Mouse (Mus musculus) urinary bladder, postnatal 4 days (tissue): ENCODE data around the gene Maml3.

Experiments
- DNase-seq, 2 experiments: peaks; one replicate each; pipeline ENCODE4 v3.0.0; 2021 to 2022; ENCODE audit warnings: low spot score in 2 of 2

Maml3 gene

DNA sequence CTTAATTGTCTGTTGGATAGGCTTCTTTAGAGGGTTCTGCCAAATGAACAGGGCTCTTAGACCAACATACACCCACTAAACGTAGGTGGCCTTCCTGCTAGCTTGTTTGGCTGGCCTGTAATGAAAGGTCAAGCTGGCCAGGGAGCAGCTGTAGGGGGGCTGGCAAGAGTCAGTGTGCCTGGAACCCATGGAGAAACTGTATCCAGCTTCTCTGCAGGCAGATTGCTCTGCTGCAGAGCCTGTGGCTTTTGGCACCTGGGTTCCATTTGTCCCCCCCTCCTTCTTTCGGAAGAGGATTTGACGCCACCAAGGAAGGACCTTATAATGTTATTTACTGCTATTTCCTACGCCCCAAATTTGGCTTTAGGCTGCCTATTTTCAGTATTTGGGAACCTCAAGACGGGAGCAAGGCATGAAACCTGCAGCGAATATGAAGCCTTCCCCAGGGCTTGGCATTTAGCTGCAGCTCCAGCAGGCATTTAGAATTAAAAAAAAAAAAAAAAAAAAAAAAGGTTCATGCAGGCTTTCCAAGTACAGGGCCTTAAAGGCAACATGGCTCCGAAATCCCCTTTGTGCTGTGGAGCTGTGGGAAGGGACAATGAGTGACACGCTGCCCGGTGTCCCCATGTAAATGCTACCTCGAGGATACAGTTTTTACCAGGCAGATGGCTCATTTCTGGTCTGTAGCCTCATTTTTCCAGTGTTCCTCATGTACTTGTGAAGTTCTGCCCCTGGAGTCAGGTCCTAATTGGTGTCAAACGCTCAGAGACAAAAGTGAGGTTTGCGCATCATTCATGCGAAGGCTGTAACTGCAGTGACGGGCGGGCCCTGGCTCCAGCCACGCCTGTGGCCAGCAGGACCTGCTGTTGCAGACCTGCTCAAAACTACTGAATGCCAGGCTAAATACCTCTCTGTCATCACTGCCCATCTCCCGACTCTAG, 356.2 kb downstream of the Maml3 start:
- no peak for DNase-seq

DNA sequence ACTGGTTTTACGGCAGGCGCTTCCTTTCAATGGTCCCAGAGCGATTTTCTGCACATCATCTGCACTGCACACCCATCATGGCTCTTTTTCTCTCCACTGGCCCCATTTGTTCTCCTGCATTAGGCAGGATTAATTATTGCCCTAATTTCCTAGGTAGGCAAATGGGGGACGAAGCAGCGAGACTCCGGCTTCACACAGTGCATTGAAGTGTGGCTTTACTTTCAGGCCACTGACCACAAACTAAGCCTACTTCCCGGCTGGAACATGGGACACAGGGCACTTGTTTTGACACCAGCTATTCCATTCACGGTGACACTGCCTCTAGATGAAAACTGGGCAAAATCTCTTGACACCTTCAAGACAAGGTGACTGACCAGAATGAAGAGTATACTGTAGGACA, 358.1 kb downstream of the Maml3 start:
- no peak for DNase-seq

DNA sequence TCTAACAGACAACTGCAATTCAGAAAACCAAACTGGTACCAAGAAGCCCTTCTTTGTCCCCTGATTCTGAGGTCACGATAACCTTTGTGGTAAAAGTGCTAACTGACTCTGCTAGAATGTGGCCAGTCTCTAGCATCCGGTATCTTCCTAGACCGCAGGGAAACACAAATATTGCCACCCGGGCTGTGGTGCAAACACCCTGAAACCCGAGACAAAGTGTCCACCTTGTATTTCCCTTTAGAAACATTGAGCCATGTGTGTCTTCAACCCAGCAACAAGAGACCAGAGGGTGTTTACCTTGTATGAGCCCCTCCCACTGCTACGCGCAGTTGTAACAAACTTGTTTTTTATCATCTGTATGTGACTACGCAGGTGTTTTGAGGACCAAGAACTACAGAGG, 359.7 kb downstream of the Maml3 start:
- DNase-seq = no peak

DNA sequence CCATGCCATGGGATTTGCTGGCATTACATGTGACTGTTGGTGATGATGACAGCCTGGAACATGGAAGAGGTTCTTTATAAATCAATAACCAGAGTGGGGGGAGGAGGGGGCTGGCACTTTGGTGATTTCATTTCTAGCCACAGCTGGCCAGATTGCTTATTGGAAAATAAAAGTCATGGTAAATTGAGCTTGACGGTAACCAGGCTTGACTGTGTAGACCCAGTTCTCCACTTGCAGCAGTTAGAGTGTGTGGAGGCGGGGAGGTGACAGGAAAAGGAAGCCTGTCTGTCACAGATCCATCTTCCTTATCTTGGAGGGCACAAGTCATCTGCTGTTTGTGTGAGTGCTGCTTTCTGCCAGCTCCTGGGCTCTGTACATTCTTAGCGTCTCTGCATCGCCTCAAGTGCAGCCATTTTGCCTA, 360.5 kb downstream of the Maml3 start:
- no peak for DNase-seq

DNA sequence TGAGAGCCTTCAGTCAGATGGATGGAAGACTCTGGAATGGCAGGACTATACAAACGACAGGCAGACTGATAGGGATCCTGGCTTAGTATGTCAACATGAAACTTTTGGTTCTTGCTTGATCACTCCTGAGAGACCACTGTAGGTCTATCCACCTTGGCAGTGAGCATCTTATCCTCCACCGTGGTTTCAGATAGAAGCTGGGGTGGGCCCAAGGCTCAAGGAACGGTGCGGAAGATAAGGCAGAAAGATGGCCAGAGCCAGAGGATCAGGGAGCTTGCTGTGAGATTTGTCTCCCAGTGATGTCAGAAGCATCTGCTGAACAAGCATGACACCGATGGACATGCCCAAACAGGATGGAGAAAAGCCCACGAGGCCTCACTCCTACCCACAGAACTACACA, 362.5 kb downstream of the Maml3 start:
- no peak for DNase-seq

DNA sequence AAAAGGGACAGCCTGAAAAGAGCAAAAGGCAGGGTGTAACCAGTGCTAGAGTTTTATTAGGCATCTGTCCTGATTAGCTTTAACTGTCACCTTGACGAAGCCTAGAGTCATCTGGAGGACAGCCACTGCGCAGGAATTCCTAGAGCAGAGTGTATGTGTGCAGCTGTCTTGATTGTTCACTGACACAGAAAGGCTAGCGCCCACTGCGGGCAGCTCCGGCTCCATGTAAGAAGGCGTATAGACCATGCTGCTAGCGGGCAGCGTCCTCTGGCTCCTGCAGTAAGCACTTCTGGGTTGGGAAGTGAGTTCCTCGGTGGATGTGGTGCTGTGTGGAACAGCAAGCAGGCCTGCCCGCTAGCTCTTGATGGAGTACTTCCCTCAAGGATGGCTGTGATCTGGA, 363.1 kb downstream of the Maml3 start:
- DNase-seq = no peak

DNA sequence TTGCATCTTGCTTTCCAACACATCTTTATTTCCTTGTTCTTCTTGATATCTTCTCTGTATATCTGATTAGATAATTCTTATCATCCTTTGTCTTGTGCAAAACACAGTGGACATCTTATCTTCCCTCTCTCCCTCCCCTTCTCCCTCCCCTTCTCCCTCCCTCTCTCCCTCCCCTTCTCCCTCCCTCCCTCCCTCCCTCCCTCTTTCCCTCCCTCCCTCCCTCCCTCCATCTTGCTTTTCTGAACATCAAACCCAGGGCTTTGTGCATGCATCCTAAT, 365.1 kb downstream of the Maml3 start:
- DNase-seq = no peak

DNA sequence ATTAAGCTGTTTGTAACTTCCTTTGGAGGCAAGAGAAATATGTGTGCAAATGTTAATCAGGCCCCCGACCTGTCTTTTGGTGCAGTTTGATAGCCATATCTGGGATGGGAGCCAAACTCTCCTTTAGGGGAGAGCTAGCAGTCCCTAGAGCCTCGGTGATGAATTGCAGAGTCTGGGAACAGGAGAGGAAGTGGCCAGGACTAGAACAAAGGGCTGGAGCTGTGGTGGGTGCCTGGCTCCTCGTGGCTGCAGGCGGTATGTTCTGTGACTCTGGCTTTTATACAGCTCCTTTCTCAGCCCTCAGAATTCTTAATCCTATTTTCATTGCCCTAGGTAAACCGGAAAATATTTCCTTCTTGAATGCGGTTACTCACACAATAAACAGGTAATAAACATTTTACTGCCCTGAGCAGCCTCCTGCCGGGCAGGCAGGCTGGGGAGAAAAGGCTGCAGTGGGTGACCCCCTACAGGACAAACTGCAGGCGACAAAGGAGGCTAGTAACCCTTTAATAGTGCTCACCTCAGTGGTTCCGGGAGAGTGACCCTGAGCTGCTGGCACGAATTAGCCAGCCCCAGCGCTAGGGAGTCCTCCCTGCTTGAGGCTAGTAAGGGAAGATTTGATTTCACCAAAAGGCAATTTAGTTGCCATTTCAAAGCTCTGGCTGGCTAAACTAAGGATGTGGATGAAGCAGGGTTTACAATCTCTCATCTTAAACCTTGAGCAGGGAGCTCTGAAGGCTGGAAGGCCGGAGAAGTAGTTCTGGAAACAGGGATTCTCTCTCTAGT, 365.6 kb downstream of the Maml3 start:
- peak in 1 of 2 experiments; percentile 28 for DNase-seq

DNA sequence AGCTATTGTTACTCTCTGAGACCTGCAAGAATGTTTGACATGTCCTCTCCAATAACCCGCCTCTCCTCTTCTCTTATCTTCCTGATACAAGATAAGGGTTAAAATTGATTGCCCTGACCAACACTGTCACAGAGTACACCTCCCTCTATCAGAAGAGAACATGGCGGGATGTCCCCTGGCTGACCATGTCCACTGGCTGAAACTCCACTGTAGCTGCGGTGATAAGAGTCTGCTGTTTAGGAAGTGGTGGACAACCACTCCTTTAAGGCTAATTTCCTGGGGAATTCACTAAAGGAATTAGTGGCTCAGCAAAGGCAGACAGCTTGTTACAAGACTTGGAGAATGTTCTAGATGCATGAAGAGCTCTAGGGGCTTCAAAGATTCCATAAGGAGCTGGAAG, 371.2 kb downstream of the Maml3 start:
- no peak for DNase-seq

DNA sequence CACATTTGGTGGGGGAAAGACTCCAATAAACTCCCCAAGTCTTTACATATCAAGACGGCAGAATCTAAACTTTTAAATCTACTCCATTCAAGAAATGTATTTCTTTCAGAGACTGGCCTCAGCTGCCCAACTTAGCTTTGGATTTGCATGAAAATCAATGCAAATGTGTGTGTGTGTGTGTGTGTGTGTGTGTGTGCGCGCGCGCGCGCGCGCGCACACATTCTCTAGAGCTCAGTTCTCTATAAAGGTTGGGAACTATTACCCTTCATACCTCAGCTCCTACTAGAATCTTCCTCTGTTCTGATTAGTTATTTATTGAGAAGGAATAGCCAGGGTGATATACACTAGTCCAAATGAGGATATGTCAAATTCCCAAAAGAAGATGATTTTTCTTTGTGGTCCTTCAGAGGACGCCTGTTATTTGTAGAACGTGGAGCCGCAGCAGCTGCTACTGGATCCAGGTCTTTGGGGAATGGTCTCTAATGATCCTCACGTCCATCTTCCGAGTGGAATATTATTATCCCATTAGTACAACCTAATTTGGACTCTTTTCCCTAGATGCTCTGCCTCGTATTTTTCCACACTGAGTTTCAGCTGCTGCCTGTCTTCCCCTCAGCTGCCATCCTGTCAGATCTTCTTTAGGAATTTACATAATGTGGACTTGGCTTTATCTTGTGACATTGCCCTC, 372.8 kb downstream of the Maml3 start:
- no peak for DNase-seq

DNA sequence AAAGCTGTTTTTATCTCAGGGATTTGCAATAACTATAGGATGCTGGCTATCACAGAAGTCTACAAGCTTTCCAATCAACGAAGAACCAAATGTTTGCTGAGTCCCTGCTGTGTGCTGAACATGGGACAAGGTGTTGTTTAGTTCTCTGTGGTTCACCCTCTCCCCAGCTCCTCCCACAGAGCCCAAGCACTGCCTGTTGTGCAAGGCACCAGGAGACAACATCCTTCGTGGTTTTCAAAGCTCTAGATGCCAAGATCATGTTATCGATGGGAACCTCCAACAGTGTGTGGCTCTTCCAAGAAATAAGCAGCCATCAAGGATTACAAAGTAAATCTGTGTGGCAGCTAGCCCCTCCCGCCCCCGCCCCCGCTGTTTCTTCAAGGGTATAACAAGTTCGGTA, 374.2 kb downstream of the Maml3 start:
- no peak for DNase-seq

DNA sequence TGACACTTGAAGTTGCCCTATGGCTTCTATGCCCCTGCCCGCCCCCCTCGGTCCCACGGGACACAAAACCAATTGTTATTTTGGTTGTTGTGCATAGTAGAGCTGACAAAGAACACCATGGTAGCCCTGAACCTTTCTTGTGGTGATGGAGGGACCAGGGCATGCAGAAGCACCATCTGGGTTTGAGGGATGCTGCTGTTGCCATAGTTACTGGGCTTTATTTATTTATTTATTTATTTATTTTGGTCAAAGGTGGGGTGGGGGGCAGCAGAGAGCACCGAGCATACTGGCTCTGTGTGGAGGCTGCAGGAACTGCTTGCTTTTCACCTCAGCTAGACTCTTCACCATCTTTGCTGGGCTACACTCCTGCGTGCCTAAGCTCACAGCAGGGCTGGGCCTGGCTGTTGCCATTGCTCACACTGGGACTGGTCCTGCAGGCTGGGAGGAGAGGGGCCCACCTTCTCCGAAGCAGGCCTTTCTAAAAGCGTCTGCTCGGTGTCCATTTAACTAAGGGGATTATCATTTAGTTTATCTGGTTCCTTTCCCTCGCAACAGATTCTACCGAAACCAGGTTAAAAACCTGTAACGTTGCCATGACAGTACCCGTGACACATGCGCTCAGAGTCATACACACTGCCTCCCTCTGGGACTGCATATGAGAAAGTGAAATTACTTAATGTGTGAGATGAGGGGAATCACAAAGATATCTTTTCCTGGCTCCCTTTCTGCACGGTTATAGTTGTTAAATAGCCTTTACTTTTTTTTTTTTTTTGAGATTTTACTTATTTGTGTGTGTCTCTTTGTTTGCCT, 375.6 kb downstream of the Maml3 start:
- DNase-seq = no peak

DNA sequence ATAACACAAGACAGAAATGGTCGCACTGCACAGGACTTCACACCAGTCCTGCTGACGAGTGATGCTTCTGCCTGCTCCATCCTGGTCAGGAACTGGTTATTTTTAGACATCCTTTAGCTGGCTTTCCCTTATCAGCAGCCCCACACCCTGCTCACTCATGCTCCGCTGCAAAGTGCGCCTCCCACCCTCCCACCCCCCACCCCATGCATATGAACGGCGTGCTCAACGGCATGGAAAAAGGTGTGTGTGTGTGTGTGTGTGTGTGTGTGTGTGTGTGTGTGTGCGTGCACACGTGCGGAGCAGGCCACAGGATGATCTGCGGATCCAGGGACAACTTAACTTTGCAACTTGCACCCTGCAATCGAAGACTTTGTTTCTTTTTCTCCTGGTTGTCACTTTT, 376.4 kb downstream of the Maml3 start:
- no peak for DNase-seq

DNA sequence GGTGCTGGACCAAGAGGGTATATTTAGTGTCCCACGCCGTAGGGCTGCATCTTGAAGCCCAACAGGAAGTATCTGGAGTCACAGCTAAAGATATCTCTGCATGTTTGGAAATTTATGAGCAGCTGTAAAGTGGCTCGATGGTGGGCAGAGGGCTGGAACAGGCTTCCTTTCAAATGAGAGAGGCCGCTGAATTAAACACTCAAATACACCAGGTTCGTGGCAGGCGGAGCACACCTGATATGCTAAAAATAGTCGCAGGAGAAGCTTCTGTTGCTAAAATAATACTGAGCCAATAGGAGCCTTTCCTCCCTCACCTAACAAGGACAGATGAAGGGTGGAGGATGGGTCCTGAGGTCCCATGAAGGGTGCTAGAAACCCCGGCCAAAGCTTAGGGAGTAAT, 376.9 kb downstream of the Maml3 start:
- no peak for DNase-seq

DNA sequence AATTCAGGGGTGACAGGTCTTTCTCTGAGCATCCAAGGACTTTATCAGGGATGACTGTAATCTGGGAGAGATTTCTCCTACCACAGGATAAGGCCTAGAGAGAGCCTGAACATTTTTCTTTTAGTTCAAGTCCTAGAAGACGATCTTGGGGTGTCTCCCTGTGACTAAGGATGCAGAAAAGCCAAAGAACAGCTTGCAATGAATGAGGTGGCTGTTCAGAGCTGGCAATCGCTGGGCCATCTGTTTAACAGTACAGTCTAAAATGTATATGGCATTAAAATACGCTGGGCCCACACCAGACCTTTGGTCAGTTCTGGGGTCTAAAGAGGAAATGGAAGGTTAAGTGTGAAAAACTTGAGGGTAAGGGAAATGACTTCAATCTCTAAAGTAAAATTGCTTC, 377.4 kb downstream of the Maml3 start:
- no peak for DNase-seq

DNA sequence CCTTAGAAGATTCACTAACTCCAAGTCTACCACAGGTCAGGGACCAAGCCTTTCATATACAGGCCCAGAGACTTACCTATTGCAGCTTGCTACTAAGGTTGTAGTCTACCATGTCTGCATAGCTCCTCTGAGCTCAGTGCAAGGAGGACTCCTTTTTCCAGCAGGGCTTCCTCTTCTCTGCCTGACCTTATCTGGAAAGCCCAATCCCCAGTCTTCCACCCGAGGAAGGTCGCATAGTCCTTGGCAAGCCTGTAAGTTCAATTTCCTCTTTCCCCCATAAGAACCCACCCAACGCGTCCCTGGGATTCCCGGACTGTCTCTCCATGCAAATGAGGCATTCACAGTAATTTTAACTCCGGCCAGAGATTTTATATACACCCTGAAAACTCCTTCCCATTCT, 378.6 kb downstream of the Maml3 start:
- no peak for DNase-seq

DNA sequence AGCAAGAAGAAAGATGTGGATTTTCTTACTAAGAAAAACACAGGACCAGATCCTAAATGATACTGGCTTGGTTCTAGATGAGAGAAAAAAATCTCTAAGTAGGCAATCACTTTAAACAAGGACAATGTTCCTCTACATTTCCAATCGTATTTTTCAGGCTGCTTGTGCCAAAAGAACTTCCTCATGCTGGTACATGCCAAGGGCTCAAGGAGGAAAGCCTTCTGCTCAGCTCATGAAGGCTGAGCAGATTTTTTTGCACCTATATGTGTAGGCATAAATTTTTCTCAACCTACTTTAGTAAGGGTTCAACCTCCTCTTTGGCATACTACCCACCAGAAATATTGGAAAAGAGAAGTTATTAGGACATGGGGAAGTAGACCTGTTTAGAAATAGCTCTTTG, 384.9 kb downstream of the Maml3 start:
- DNase-seq = no peak

DNA sequence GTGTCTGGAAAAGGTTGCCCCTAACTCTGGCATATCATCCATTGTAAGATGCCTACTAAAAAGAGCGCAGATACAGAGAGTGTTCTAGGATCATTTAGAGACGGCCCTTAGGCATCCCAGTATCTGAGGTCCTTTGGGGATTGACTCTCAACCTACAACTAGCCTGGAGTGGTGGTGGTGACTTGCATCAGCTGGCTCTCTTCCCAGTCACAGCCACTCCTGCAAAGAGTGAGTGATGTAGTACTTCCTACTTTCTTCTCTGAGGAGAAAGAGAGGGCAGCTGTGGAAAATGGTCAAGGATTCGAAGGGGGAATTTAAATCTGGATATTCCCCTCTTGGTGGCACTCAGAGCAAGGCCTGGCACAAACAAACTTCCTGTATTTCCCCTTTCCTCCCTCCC, 385.5 kb downstream of the Maml3 start:
- DNase-seq = no peak

DNA sequence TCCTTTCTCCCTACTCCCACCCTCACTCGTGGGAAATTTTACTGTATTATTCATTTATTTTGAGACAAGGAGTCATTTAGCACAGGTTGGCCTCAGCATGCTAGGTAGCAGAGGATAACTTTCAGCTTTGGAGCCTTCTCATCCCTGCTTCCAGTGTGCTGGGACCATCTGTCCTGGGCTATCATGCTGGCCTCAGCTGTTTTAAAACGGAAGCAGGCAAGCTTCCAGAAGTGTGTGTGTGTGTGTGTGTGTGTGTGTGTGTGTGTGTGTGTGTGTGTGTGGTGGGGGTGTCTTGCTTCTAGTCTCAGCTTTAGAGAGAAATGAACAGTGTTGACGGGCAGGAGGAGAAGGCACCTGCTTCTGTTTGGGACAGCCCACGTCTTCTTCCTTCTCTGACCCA, 387.0 kb downstream of the Maml3 start:
- no peak for DNase-seq

DNA sequence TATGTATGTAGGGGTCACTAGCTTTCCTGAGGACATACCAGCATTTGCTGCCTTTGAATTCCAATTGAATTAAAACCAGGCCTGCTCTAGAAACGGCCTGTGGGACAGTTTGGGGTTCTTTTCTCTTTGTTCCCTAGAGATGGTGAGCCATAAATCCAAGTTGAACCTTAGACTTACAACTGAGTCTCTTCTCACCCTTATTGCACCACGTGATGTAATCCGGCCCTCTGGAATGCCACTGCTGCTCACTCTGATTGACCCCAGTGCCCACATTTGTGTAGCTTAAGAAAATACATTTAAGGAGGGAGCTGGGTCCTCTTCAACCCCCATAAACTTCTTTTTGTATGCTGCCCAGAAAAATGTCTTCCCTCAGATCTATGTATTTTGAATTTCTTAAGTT, 387.4 kb downstream of the Maml3 start:
- DNase-seq = no peak

DNA sequence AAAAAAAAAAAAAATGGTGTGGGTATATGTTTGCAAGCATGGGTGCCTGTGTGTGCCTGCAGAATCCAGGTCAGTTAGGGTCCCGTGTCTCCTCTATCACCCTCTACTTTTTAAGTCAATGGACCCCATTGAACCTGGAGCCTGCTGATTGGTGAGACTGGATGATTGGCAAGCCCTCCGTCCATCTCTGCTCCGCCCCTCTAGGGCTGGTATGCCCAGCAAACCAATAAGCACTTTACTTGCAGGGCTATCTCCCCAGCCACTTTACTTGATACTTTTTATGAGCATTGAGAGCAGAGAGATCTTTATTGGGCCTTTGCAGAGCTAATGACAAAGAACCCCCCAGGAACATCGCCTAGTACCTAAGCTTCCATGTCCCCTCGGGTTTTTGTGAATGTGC, 390.4 kb downstream of the Maml3 start:
- DNase-seq = no peak

DNA sequence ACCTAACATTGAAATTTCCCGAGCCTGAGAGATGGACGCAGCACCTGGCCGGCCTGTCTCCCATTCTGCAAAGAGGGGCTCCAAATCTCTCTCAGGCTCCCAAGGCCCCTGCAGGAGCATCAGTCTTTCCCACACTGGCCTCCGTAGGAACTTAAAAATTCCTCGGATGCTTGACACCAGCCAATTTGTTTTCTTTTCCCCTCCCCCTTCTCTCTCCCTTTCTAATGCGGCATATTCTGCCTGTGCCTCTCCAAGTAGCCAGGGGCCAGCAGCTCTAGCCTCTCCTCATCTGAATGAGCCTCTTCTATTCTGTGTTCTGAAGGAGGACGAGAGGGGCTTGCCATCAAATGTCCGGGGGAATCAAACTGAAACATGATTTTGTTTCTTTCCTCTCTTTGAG, 391.6 kb downstream of the Maml3 start:
- DNase-seq = no peak
